Mouse (Mus musculus) stomach, embryonic 16.5 days (tissue): ENCODE results near the gene Slc9a8. TPM values are rescaled to one million over a fixed set of nuclear protein-coding genes. Genes with fewer than 3 reads are reported as not detected.

Source experiments
- ATAC-seq: fragments of 200-750 bp; cut with Nextera tagmentation; 2 replicates; pipeline ENCODE4 v1.8.0; 2017; ENCODE audit warnings: moderate number of reproducible peaks, moderate TSS enrichment; ENCODE audit not compliant: insufficient read depth, low FRiP score
- H3K27ac ChIP-seq: fragments of 300-500 bp; sonication (generic); 2 replicates; pipeline ENCODE4 v1.5.1; 2014; ENCODE audit warnings: low read length
- H3K27me3 ChIP-seq: fragments of 300-500 bp; sonication (generic); 2 replicates; pipeline ENCODE4 v1.6.1; 2014; ENCODE audit warnings: low read length, control low read depth, mixed read lengths; ENCODE audit not compliant: control insufficient read depth, insufficient read depth
- H3K36me3 ChIP-seq: fragments of 300-500 bp; sonication (generic); 2 replicates; pipeline ENCODE4 v1.6.1; 2014; ENCODE audit warnings: low read length; ENCODE audit not compliant: control insufficient read depth, insufficient read depth
- H3K4me1 ChIP-seq: fragments of 300-500 bp; sonication (generic); 2 replicates; pipeline ENCODE4 v1.6.1; 2014; ENCODE audit warnings: low read length, control low read depth, mixed read lengths; ENCODE audit not compliant: control insufficient read depth, insufficient read depth
- H3K4me2 ChIP-seq: fragments of 300-500 bp; sonication (generic); 2 replicates; pipeline ENCODE4 v1.6.1; 2014; ENCODE audit warnings: low read depth, low read length, mixed read lengths
- H3K4me3 ChIP-seq: fragments of 300-500 bp; sonication (generic); replicated peaks from 2 replicates; pipeline ENCODE4 v1.5.1; 2014; ENCODE audit warnings: mild to moderate bottlenecking, low read length
- H3K9ac ChIP-seq: fragments of 300-500 bp; sonication (generic); 2 replicates; pipeline ENCODE4 v1.6.1; 2014; ENCODE audit warnings: low read length
- H3K9me3 ChIP-seq: fragments of 300-500 bp; sonication (generic); replicated peaks from 2 replicates; pipeline ENCODE4 v1.6.1; 2016; ENCODE audit warnings: low read length, control low read depth; ENCODE audit not compliant: control insufficient read depth
- WGBS: fragments of 180-500 bp; shearing (Covaris S2); extraction: QIAGEN DNeasy Blood & Tissue Kit; methylation state at CpG from one replicate; pipeline ENCODE4 v1.1.7; 2014; 5-methylcytosine and 5-hydroxymethylcytosine counted together
- polyA plus RNA-seq: library from polyadenylated mRNA; unstranded; fragments of >200 nt; fragmentation: Nextera tagmentation; extraction: Ambion mirVana; gene quantifications from 2 replicates; pipeline ENCODE4 v1.2.1, GENCODE M21; 2015

Slc9a8 gene
- polyA plus RNA-seq, 1 experiment from 2014 or later: 21.5 TPM

DNA sequence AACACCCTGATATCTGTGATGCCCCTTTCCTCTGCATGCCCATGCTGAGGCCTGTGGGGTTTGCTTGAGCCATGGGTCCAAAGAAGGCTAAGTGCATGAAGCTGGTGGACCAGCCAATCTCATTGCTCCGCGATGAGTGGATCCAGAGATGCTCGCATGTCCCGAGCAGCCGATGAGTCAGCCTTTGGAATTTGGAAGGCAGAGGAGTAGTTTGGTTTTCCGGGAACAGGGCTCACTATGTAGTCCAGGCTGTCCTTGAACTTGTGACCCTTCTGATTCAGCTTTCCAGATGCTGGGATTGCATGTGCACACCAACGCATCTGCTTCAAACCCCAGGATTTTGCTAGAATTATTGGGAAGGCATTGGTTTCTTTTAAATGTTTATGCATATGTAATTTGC is 21.9 kb upstream of the Slc9a8 start:
- H3K27me3 ChIP-seq: no peaks in the 10 kb centered on the region
- H3K4me2 ChIP-seq: no peak overlapping the region
- no peaks in the 10 kb centered on the region for H3K36me3 ChIP-seq
- WGBS: 67% methylated on average over 7 of the region's 7 CpGs
- ATAC-seq: no peak
- H3K9me3 ChIP-seq: no peaks in the 10 kb centered on the region
- 0 out of 2 replicates have a peak, but pooled peaks cover 2% of the 10 kb centered on the region for H3K4me1 ChIP-seq
- H3K4me3 ChIP-seq: no peak overlapping the region
- no peak overlapping the region for H3K27ac ChIP-seq
- H3K9ac ChIP-seq: no peak overlapping the region

DNA sequence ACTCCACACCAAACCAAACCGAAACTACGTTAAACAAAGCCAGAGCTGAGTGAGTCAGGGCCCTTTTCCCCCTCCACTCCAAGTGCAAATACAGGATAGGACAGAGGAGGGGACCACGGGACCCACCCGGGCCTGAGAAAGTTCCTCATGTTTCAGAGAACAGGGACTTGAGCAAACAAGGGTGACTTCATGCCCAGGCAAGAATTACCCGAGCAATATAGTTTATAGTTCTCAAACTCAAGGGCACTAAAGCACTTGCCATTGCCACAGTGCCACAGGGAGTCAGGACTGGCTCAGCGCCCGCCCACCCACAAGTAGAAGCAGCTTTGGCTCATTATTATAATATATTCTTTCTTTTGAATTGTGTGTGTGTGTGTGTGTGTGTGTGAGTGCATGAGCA is 18.4 kb upstream of the Slc9a8 start:
- H3K4me3 ChIP-seq: peak overlapping the region; percentile 14
- H3K27ac ChIP-seq: peak overlapping the region; percentile 95

DNA sequence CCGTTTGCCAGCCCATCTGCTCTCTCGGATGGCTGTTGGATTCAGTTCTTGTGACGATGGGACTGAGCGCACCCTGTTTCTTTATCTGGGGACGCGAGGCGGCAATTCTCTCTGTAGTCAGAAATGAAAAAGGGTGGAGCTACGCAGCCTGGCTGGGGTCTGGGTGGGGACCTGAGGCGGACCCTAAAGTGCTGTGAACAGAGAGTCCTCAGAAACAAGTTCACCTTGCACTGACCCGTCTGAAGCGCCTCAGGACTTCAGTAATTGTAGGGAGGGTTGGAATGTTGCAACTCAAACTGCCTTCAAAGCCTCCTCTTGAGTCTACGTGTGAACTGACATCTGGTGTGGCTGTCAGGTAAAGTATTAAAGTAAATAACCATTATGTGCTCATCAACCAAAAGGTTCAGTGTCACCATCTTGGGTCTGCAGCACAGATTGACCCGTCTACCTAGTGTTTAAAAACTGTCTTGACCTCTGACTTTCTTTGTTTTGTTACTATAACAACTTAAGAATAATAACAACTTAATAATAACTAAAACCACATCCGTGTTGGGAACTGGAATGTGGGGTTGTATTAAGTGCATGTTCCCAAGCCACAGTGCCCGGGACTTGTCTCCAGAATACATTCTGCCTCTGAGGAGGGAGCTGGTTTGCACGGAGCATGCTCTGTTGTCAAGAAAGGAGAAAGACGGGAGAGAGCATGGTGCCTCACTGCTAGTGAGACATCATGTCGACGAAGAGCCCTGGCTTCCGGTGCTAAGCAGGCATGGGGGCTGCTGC is 16.2 kb upstream of the Slc9a8 start:
- H3K27ac ChIP-seq: no peak overlapping the region
- 0 out of 2 replicates have a peak, but pooled peaks cover 4% of the 10 kb centered on the region for H3K9me3 ChIP-seq
- no peak overlapping the region for H3K4me3 ChIP-seq
- no peak for ATAC-seq
- 70% methylated on average over 20 of the region's 20 CpGs for WGBS
- H3K27me3 ChIP-seq: no peaks in the 10 kb centered on the region
- no peak overlapping the region for H3K4me2 ChIP-seq
- H3K36me3 ChIP-seq: no peaks in the 10 kb centered on the region
- H3K4me1 ChIP-seq: 0 out of 2 replicates have a peak, but pooled peaks cover 2% of the 10 kb centered on the region
- H3K9ac ChIP-seq: no peak overlapping the region

More for the DNA sequence above, 18.4 kb upstream of the Slc9a8 start:
- Histone ChIP-seq H3K4me1 (0 out of 2 replicates have a peak, but pooled peaks cover 2% of the 10 kb centered on the region), H3K27me3 (no peaks in the 10 kb centered on the region), H3K9me3 (0 out of 2 replicates have a peak, but pooled peaks cover 4% of the 10 kb centered on the region), H3K36me3 (no peaks in the 10 kb centered on the region), H3K4me2 (peak overlapping the region; percentile 22), H3K9ac (peak overlapping the region; percentile 43)
- peak; percentile 91 for ATAC-seq
- 59% methylated on average over 7 of the region's 7 CpGs for WGBS

DNA sequence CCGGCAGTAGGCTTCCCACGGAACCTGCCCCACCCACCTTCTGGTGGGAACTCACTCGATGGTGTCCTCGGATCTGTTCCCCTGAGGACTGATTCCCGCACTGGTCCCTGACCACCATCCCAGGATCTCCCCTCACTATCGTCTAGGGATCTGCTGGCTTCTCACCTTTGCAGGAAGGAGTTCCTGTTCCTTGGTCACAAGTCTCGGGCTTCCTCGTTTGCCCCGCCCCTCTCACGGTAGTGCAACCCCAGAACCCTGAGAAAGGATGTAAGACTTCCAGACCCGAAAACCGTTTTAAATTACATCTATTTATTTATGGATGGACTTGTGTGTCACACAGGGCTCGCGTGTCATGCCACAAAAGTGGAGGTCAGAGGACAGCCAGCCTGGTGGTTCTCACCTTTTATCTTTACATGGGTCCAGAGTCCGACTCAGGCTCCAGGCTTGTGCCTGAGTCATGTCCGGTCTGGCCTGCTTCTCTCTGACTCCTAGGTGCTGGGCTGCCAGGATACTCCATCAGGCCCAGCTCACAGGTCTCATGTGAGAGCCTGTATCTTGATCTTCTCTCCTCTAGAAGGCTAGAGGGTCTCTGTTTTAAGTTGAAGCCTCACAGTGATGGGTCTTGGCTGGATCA is 14.1 kb upstream of the Slc9a8 start:
- ATAC-seq: no peak
- Histone ChIP-seq H3K4me2 (no peak overlapping the region), H3K4me3 (no peak overlapping the region), H3K9ac (no peak overlapping the region), H3K36me3 (no peaks in the 10 kb centered on the region), H3K27me3 (no peaks in the 10 kb centered on the region), H3K9me3 (0 out of 2 replicates have a peak, but pooled peaks cover 4% of the 10 kb centered on the region), H3K4me1 (0 out of 2 replicates have a peak, but pooled peaks cover 2% of the 10 kb centered on the region), H3K27ac (no peak overlapping the region)
- 90% methylated on average over 16 of the region's 16 CpGs for WGBS

DNA sequence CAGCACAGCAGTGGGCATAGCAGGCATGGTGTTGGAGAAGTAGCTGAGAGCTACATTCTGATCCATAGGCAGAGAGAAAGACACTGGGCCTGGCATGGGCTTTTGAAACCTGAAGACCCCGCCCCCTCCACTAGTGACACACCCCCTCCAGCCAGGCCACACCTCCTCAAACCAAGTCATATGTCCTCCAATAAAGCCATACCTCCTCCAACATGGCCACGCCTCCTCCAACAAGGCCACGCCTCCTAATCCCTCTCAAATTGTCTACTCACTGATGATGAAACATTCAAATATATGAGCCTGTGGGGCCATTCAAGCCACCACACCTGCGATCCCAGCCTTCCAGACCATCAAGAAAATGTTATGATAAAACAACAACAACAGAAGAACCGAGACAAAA is 7.1 kb upstream of the Slc9a8 start:
- H3K27ac ChIP-seq: no peak overlapping the region
- no peak overlapping the region for H3K9ac ChIP-seq
- H3K4me2 ChIP-seq: no peak overlapping the region
- no peak for ATAC-seq
- H3K4me1 ChIP-seq: no peaks in the 10 kb centered on the region
- H3K27me3 ChIP-seq: no peaks in the 10 kb centered on the region
- no peaks in the 10 kb centered on the region for H3K36me3 ChIP-seq
- no peak overlapping the region for H3K4me3 ChIP-seq
- H3K9me3 ChIP-seq: no peaks in the 10 kb centered on the region
- 93% methylated on average over 5 of the region's 5 CpGs for WGBS

DNA sequence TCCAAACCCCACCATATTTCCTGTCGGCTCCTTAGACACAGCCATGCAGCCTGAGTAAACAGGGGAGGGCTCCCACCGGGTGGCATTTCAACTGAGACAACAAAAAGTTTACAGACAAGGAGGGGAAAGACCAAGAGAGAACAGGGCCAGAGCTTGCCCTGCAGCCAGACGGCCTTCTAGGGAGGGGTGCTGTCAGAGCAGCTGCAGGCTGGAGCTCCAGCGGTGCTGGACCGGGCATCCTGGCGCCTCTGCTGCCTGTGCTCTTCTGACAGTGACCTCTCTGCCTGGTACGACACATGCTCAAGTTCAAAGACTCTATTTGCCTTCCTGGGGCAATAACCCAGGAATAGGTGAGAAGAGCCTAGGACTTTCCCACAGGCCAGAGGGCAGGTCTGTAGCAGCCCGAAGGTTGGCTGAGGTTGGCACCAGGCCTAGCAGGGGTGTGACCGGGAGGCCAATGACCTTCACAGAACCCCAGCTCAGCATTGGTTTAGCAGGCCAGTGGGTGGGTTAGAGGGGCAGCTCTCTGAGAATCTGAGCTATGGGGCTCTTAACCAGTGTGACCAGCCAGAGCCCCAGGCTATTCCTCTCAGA is 5.4 kb upstream of the Slc9a8 start:
- Histone ChIP-seq H3K36me3 (no peaks in the 10 kb centered on the region), H3K27ac (no peak overlapping the region), H3K9ac (peak overlapping the region; percentile 12; the same call in 1 of the 2 replicates), H3K4me3 (no peak overlapping the region), H3K9me3 (no peaks in the 10 kb centered on the region), H3K4me2 (no peak overlapping the region), H3K27me3 (no peaks in the 10 kb centered on the region), H3K4me1 (peaks cover 5% of the 10 kb centered on the region; the same call in 1 of the 2 replicates)
- peak; percentile 38; the same call in 1 of the 2 replicates for ATAC-seq
- 53% methylated on average over 9 of the region's 9 CpGs for WGBS

DNA sequence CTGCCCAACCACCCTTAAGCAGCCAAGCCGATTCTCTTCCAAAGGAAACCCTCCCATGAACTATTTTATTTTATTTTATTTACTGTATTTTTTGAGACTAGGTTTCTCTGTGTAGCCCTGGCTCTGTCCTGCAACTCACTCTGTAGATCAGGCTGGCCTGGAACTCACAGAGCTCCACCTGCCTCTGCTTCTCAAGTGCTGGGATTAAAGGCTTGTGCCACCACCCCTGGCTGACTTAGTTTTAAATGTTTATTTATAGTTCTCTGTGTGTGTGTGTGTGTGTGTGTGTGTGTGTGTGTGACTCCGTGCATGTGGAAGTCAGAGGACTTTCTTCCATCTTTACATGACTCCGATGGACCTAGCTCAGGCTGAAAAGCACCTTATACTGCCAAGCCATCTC is 4.5 kb upstream of the Slc9a8 start:
- Histone ChIP-seq H3K27me3 (no peaks in the 10 kb centered on the region), H3K4me1 (peaks cover 5% of the 10 kb centered on the region; the same call in 1 of the 2 replicates), H3K27ac (no peak overlapping the region), H3K4me2 (no peak overlapping the region), H3K36me3 (no peaks in the 10 kb centered on the region), H3K9ac (no peak overlapping the region), H3K9me3 (no peaks in the 10 kb centered on the region), H3K4me3 (no peak overlapping the region)
- WGBS: 66% methylated on average over 3 of the region's 3 CpGs
- no peak for ATAC-seq

DNA sequence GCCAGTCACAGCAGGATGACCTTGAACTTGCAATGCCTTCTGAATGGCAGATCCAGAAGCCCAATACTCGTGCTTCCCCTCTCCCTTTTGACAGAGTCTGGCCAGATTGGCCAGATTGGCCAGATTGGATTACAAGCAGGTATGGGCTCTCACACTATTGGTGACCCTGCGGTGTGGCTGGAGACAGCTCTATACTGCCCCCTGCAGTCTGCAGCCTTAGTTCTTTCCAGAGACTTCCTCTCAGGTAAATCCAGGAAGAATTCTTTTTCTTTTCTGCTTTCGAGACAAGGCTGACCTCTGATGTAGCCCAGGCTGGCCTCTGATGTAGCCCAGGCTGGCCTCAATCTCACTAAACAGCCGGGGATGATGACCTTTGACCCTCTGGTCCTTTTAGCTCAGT is 3.8 kb upstream of the Slc9a8 start:
- H3K4me3 ChIP-seq: no peak overlapping the region
- no peaks in the 10 kb centered on the region for H3K27me3 ChIP-seq
- H3K9me3 ChIP-seq: no peaks in the 10 kb centered on the region
- peaks cover 10% of the 10 kb centered on the region for H3K4me1 ChIP-seq
- no peak for ATAC-seq
- whole genome bisulfite sequencing: 30% methylated on average over 4 of the region's 4 CpGs
- H3K9ac ChIP-seq: no peak overlapping the region
- H3K27ac ChIP-seq: no peak overlapping the region
- H3K36me3 ChIP-seq: no peaks in the 10 kb centered on the region
- no peak overlapping the region for H3K4me2 ChIP-seq

DNA sequence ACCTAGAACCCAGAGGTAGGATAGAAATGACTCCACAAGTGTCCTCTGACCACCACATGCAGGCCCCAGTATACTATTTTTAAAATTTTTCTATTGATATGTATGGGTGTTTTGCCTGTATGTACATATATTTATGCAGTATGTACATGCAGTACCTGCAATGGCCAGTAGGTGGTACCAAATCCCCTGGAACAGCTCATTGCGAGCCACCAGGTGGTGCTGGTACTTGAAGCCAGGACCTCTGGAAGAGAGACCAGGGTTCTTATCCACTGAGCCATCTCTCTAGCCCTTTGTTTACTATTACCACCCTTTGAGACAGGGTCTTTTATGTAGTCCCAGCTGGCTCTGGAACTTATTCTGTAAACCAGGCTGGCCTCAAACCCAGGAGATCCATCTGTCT is 2.3 kb upstream of the Slc9a8 start:
- Histone ChIP-seq H3K27ac (no peak overlapping the region), H3K4me3 (no peak overlapping the region), H3K9me3 (no peaks in the 10 kb centered on the region), H3K27me3 (no peaks in the 10 kb centered on the region), H3K4me1 (peaks cover 19% of the 10 kb centered on the region), H3K4me2 (no peak overlapping the region), H3K9ac (no peak overlapping the region), H3K36me3 (no peaks in the 10 kb centered on the region)
- WGBS: 30% methylated on average over 1 of the region's 1 CpGs
- ATAC-seq: no peak
